Mouse (Mus musculus): ENCODE results near the gene Usp43. TPM values are rescaled to one million over a fixed set of nuclear protein-coding genes. Genes with fewer than 3 reads are reported as not detected.

Gene Usp43
- polyA plus RNA-seq, 1 experiment from 2014 or later: 0.74 TPM

GRCm38 (mm10) chr11:67948229-67948628 lies 26.3 kb upstream of the Usp43 start:
- no peak for ATAC-seq (ENCODE audit: insufficient read depth, low FRiP score, low TSS enrichment)

GRCm38 (mm10) chr11:67932156-67932555 lies 10.2 kb upstream of the Usp43 start:
- Histone ChIP-seq H3K9ac (ENCODE audit: low read length) (no peak overlapping the region), H3K9me3 (ENCODE audit: control insufficient read depth, low read length) (no peaks in the 10 kb centered on the region), H3K36me3 (ENCODE audit: control insufficient read depth, insufficient read depth, low read length) (no peaks in the 10 kb centered on the region), H3K27ac (ENCODE audit: low read depth, low read length) (no peak overlapping the region), H3K4me2 (ENCODE audit: low read depth) (no peak overlapping the region), H3K4me1 (ENCODE audit: control insufficient read depth, insufficient read depth, low read length) (no peaks in the 10 kb centered on the region), H3K27me3 (ENCODE audit: control insufficient read depth, insufficient read depth, low read length) (no peaks in the 10 kb centered on the region), H3K4me3 (ENCODE audit: low read depth, low read length) (no peak overlapping the region)
- 89% methylated on average over 3 of the region's 3 CpGs for WGBS
- no peak for DNase-seq (ENCODE audit: low spot score)
- no peak for ATAC-seq (ENCODE audit: insufficient read depth, low FRiP score, low TSS enrichment)

More at GRCm38 (mm10) chr11:67948229-67948628, 26.3 kb upstream of the Usp43 start:
- Histone ChIP-seq H3K9ac (ENCODE audit: low read length) (no peak overlapping the region), H3K4me3 (ENCODE audit: low read depth, low read length) (no peak overlapping the region), H3K27me3 (ENCODE audit: control insufficient read depth, insufficient read depth, low read length) (no peaks in the 10 kb centered on the region), H3K9me3 (ENCODE audit: control insufficient read depth, low read length) (no peaks in the 10 kb centered on the region), H3K27ac (ENCODE audit: low read depth, low read length) (no peak overlapping the region), H3K4me2 (ENCODE audit: low read depth) (no peak overlapping the region), H3K36me3 (ENCODE audit: control insufficient read depth, insufficient read depth, low read length) (no peaks in the 10 kb centered on the region), H3K4me1 (ENCODE audit: control insufficient read depth, insufficient read depth, low read length) (no peaks in the 10 kb centered on the region)
- no peak for DNase-seq (ENCODE audit: low spot score)
- 68% methylated on average over 3 of the region's 3 CpGs for WGBS

GRCm38 (mm10) chr11:67926348-67927055 lies 4.5 kb upstream of the Usp43 start:
- Histone ChIP-seq H3K27ac (ENCODE audit: low read depth, low read length) (no peak overlapping the region), H3K4me2 (ENCODE audit: low read depth) (no peak overlapping the region), H3K36me3 (ENCODE audit: control insufficient read depth, insufficient read depth, low read length) (no peaks in the 10 kb centered on the region), H3K9me3 (ENCODE audit: control insufficient read depth, low read length) (no peaks in the 10 kb centered on the region), H3K27me3 (ENCODE audit: control insufficient read depth, insufficient read depth, low read length) (peaks cover 1% of the 10 kb centered on the region), H3K4me3 (ENCODE audit: low read depth, low read length) (no peak overlapping the region), H3K9ac (ENCODE audit: low read length) (no peak overlapping the region), H3K4me1 (ENCODE audit: control insufficient read depth, insufficient read depth, low read length) (peaks cover 7% of the 10 kb centered on the region; the same call in 1 of the 2 replicates)
- WGBS: 20% methylated on average over 10 of the region's 15 CpGs
- ATAC-seq (ENCODE audit: insufficient read depth, low FRiP score, low TSS enrichment): no peak
- no peak for DNase-seq (ENCODE audit: low spot score)

GRCm38 (mm10) chr11:67925000-67925399 lies 3.0 kb upstream of the Usp43 start:
- Histone ChIP-seq H3K4me1 (ENCODE audit: control insufficient read depth, insufficient read depth, low read length) (peaks cover 11% of the 10 kb centered on the region; the same call in 1 of the 2 replicates), H3K4me3 (ENCODE audit: low read depth, low read length) (no peak overlapping the region), H3K9ac (ENCODE audit: low read length) (no peak overlapping the region), H3K36me3 (ENCODE audit: control insufficient read depth, insufficient read depth, low read length) (no peaks in the 10 kb centered on the region), H3K27me3 (ENCODE audit: control insufficient read depth, insufficient read depth, low read length) (peaks cover 11% of the 10 kb centered on the region), H3K27ac (ENCODE audit: low read depth, low read length) (no peak overlapping the region), H3K4me2 (ENCODE audit: low read depth) (no peak overlapping the region), H3K9me3 (ENCODE audit: control insufficient read depth, low read length) (no peaks in the 10 kb centered on the region)
- ATAC-seq (ENCODE audit: insufficient read depth, low FRiP score, low TSS enrichment) (no peak), DNase-seq (ENCODE audit: low spot score) (no peak)
- 90% methylated on average over 13 of the region's 13 CpGs for WGBS

GRCm38 (mm10) chr11:67923720-67924119 lies 1.8 kb upstream of the Usp43 start:
- ATAC-seq (ENCODE audit: insufficient read depth, low FRiP score, low TSS enrichment): no peak
- 94% methylated on average over 5 of the region's 5 CpGs for WGBS
- no peak for DNase-seq (ENCODE audit: low spot score)

GRCm38 (mm10) chr11:67922755-67923125 lies 787 bp upstream of the Usp43 start:
- Histone ChIP-seq H3K27ac (ENCODE audit: low read depth, low read length) (no peak overlapping the region), H3K9ac (ENCODE audit: low read length) (no peak overlapping the region), H3K4me2 (ENCODE audit: low read depth) (peak overlapping the region; percentile 100), H3K36me3 (ENCODE audit: control insufficient read depth, insufficient read depth, low read length) (no peaks in the 10 kb centered on the region), H3K4me3 (ENCODE audit: low read depth, low read length) (peak overlapping the region; percentile 73; the same call in 1 of the 2 replicates), H3K9me3 (ENCODE audit: control insufficient read depth, low read length) (no peaks in the 10 kb centered on the region), H3K4me1 (ENCODE audit: control insufficient read depth, insufficient read depth, low read length) (peaks cover 11% of the 10 kb centered on the region; the same call in 1 of the 2 replicates), H3K27me3 (ENCODE audit: control insufficient read depth, insufficient read depth, low read length) (peaks cover 15% of the 10 kb centered on the region)
- WGBS: under 1% methylated on average over 12 of the region's 12 CpGs
- DNase-seq (ENCODE audit: low spot score): peak; percentile 83
- ATAC-seq (ENCODE audit: insufficient read depth, low FRiP score, low TSS enrichment): peak; percentile 84

More at GRCm38 (mm10) chr11:67923720-67924119, 1.8 kb upstream of the Usp43 start:
- H3K4me1 ChIP-seq (ENCODE audit: control insufficient read depth, insufficient read depth, low read length): peaks cover 11% of the 10 kb centered on the region; the same call in 1 of the 2 replicates
- H3K36me3 ChIP-seq (ENCODE audit: control insufficient read depth, insufficient read depth, low read length): no peaks in the 10 kb centered on the region
- no peak overlapping the region for H3K27ac ChIP-seq (ENCODE audit: low read depth, low read length)
- H3K4me2 ChIP-seq (ENCODE audit: low read depth): no peak overlapping the region
- no peak overlapping the region for H3K9ac ChIP-seq (ENCODE audit: low read length)
- H3K9me3 ChIP-seq (ENCODE audit: control insufficient read depth, low read length): no peaks in the 10 kb centered on the region
- peaks cover 15% of the 10 kb centered on the region for H3K27me3 ChIP-seq (ENCODE audit: control insufficient read depth, insufficient read depth, low read length)
- H3K4me3 ChIP-seq (ENCODE audit: low read depth, low read length): no peak overlapping the region

- peak; percentile 55 for DNase-seq (ENCODE audit: low spot score)
- Histone ChIP-seq H3K27me3 (ENCODE audit: control insufficient read depth, insufficient read depth, low read length) (peaks cover 15% of the 10 kb centered on the region), H3K9me3 (ENCODE audit: control insufficient read depth, low read length) (no peaks in the 10 kb centered on the region), H3K4me2 (ENCODE audit: low read depth) (peak overlapping the region; percentile 100), H3K4me3 (ENCODE audit: low read depth, low read length) (peak overlapping the region; percentile 73), H3K36me3 (ENCODE audit: control insufficient read depth, insufficient read depth, low read length) (no peaks in the 10 kb centered on the region), H3K4me1 (ENCODE audit: control insufficient read depth, insufficient read depth, low read length) (peaks cover 11% of the 10 kb centered on the region; the same call in 1 of the 2 replicates), H3K27ac (ENCODE audit: low read depth, low read length) (no peak overlapping the region), H3K9ac (ENCODE audit: low read length) (peak overlapping the region; percentile 59)
- WGBS: 2% methylated on average over 47 of the region's 47 CpGs
- ATAC-seq (ENCODE audit: insufficient read depth, low FRiP score, low TSS enrichment): no peak
Measured at GRCm38 (mm10) chr11:67921091-67921826, 694 bp downstream of the Usp43 start.

GRCm38 (mm10) chr11:67920226-67920960 lies 1.6 kb downstream of the Usp43 start:
- no peak for ATAC-seq (ENCODE audit: insufficient read depth, low FRiP score, low TSS enrichment)
- Histone ChIP-seq H3K36me3 (ENCODE audit: control insufficient read depth, insufficient read depth, low read length) (no peaks in the 10 kb centered on the region), H3K9me3 (ENCODE audit: control insufficient read depth, low read length) (no peaks in the 10 kb centered on the region), H3K4me1 (ENCODE audit: control insufficient read depth, insufficient read depth, low read length) (peaks cover 11% of the 10 kb centered on the region; the same call in 1 of the 2 replicates), H3K4me3 (ENCODE audit: low read depth, low read length) (no peak overlapping the region), H3K4me2 (ENCODE audit: low read depth) (peak overlapping the region; percentile 100), H3K9ac (ENCODE audit: low read length) (no peak overlapping the region), H3K27ac (ENCODE audit: low read depth, low read length) (no peak overlapping the region), H3K27me3 (ENCODE audit: control insufficient read depth, insufficient read depth, low read length) (peaks cover 15% of the 10 kb centered on the region)
- no peak for DNase-seq (ENCODE audit: low spot score)
- 58% methylated on average over 9 of the region's 9 CpGs for WGBS
